Mouse (Mus musculus) liver, embryonic 12.5 days (tissue): ENCODE data around the gene Myh14. TPM values are rescaled to one million over a fixed set of nuclear protein-coding genes. Genes with fewer than 3 reads are reported as not detected.
"Not testable (repeated sequence)": the region's sequence is repeated elsewhere in the genome, so short reads cannot be mapped to it uniquely, and the experiment has no call there.

ENCODE experiments used
- ATAC-seq: fragments of 200-750 bp; cut with Nextera tagmentation; 2 replicates; pipeline ENCODE4 v1.8.0; 2017; ENCODE audit warnings: moderate number of reproducible peaks, mild to moderate bottlenecking, moderate library complexity
- H3K27ac ChIP-seq: fragments of 300-500 bp; sonication (generic); 2 replicates; pipeline ENCODE4 v1.5.1; 2016; ENCODE audit warnings: mild to moderate bottlenecking
- H3K27me3 ChIP-seq: fragments of 300-500 bp; sonication (generic); replicated peaks from 2 replicates; pipeline ENCODE4 v1.6.1; 2016; ENCODE audit warnings: mild to moderate bottlenecking, moderate library complexity
- H3K36me3 ChIP-seq: fragments of 300-500 bp; sonication (generic); 2 replicates; pipeline ENCODE4 v1.6.1; 2016; ENCODE audit warnings: mild to moderate bottlenecking, moderate library complexity
- H3K4me1 ChIP-seq: fragments of 300-500 bp; sonication (generic); 2 replicates; pipeline ENCODE4 v1.6.1; 2016
- H3K4me2 ChIP-seq: fragments of 300-500 bp; sonication (generic); 2 replicates; pipeline ENCODE4 v1.6.1; 2016; ENCODE audit warnings: mild to moderate bottlenecking, moderate library complexity
- H3K4me3 ChIP-seq: fragments of 300-500 bp; sonication (generic); 2 replicates; pipeline ENCODE4 v1.5.1; 2016; ENCODE audit warnings: mild to moderate bottlenecking, moderate library complexity
- H3K9ac ChIP-seq: fragments of 300-500 bp; sonication (generic); 2 replicates; pipeline ENCODE4 v1.6.1; 2016; ENCODE audit warnings: mild to moderate bottlenecking, moderate library complexity
- H3K9me3 ChIP-seq: fragments of 300-500 bp; sonication (generic); replicated peaks from 2 replicates; pipeline ENCODE4 v1.6.1; 2016; ENCODE audit warnings: mild to moderate bottlenecking, moderate library complexity
- WGBS: fragments of 180-500 bp; shearing (Covaris S2); methylation state at CpG from one replicate; pipeline ENCODE4 v1.1.7; 2016; ENCODE audit not compliant: insufficient replicate concordance; 5-methylcytosine and 5-hydroxymethylcytosine counted together
- polyA plus RNA-seq: library from polyadenylated mRNA; unstranded; fragments of >200 nt; fragmentation: Nextera tagmentation; extraction: Ambion mirVana; gene quantifications from 2 replicates; pipeline ENCODE4 v1.2.1, GENCODE M21; 2016

Gene Myh14
- 0.13 and 0.35 TPM in 2 replicates for polyA plus RNA-seq

DNA sequence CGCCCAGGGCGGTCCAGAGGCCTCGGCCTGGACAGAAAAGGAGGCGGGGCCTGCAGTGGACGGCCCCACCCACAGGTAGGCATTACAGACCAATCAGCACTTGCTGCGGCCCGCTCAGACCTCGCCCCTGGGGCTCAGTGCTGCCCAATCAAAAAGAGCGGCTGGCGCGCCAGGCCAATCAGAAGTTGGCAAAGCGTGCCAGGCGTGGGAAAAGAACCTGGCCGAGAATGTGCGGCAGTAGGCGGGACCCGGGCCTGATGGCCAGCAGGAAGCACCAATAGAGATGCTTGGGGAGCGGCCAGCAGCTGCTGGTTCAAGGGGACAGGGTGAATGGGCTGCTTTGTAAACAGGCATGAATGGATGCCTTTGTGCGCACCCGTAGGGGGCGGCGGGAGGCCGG lies at the start of gene Myh14:
Gene Myh14 (minus strand): TSS at position 41 of the 400 bp plus-strand sequence.
- WGBS = 3% methylated on average over 23 of the region's 23 CpGs
- Histone ChIP-seq H3K9me3 (peaks cover 11% of the 10 kb centered on the region), H3K4me1 (peaks cover 9% of the 10 kb centered on the region; the same call in 1 of the 2 replicates), H3K27me3 (peaks cover 47% of the 10 kb centered on the region), H3K27ac (no peak within 1 kb of the TSS), H3K9ac (no peak within 1 kb of the TSS), H3K4me3 (peak within 1 kb of the TSS; percentile 7; the same call in 1 of the 2 replicates), H3K36me3 (no peaks in the 10 kb centered on the region), H3K4me2 (peak within 1 kb of the TSS; percentile 46)
- ATAC-seq = peak; percentile 83

DNA sequence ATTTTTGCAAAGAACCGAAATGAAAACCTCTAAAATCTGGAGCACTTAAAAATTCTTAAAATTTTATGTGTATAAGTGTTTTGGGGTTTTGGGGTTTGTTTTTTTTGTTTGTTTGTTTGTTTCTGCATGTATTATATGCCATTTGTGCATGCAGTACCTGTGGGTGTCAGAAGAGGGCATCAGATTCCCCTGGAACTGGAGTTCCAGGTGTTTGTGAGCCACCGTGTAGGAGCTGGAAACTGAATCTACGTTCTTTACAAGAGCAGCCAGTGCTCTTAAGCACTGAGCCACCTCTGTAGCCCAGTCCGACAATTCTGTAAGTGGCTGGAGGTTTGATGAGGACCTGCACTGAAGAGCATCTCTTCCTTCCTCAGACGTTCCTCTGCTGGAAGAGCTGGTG lies 39.2 kb upstream of the Myh14 start:
- Histone ChIP-seq H3K27me3 (no peaks in the 10 kb centered on the region), H3K4me1 (no peaks in the 10 kb centered on the region), H3K4me3 (no peak overlapping the region), H3K9me3 (0 out of 2 replicates have a peak, but pooled peaks cover 6% of the 10 kb centered on the region), H3K27ac (no peak overlapping the region), H3K9ac (no peak overlapping the region), H3K36me3 (no peaks in the 10 kb centered on the region), H3K4me2 (no peak overlapping the region)
- WGBS = 71% methylated on average over 5 of the region's 5 CpGs
- ATAC-seq = no peak

DNA sequence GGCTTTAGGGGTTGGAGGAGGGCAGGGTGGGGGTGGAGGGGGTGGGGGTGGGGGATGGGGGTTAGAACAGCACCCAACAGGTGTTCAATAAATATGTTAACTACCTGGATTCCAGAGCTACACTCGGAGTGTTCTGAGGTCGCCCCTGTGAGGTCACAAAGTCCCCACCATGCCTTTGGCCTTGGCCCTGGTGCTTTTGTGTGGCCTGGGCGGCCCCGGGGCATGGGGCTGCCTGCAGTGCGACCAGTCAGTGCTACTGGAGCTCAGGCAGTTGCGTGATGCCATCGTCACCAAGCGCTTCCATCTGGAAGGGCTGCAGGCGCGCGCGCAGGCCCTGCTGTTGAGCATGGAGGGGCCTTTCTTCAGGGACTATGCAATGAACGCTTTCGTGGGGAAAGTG lies 37.9 kb upstream of the Myh14 start, which contains the start of gene Izumo2:
Gene Izumo2 (plus strand): TSS at position 169 of the 400 bp plus-strand sequence.
- no peaks in the 10 kb centered on the region for H3K36me3 ChIP-seq
- no peak within 1 kb of the TSS for H3K27ac ChIP-seq
- no peaks in the 10 kb centered on the region; the same call in 1 of the 2 replicates for H3K9me3 ChIP-seq
- H3K9ac ChIP-seq = no peak within 1 kb of the TSS
- no peak within 1 kb of the TSS for H3K4me3 ChIP-seq
- H3K4me2 ChIP-seq = no peak within 1 kb of the TSS
- no peaks in the 10 kb centered on the region for H3K27me3 ChIP-seq
- 62% methylated on average over 14 of the region's 14 CpGs for WGBS
- ATAC-seq = no peak
- no peaks in the 10 kb centered on the region for H3K4me1 ChIP-seq

DNA sequence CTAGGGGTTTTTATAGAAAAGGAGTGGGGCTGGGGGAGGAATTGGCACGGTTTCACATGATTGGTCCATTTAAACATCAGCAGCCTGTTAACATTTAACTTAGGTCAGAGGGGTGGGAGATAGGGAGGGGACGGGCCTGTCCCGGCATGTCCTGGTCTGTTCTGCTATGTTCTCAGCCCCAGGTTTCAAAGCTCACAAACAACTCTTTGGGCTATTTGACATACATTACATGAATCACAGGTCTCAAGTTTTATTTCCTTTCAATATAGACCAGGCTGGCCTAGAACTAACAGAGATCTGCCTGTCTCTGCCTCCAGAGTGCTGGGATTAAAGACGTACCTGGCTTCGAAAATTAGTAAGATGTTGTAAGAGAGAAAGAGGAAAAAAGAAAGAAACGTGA lies 37.5 kb upstream of the Myh14 start:
- not testable (repeated sequence) for H3K4me3 ChIP-seq, H3K9ac ChIP-seq, H3K9me3 ChIP-seq, H3K4me1 ChIP-seq, H3K4me2 ChIP-seq, H3K27ac ChIP-seq, ATAC-seq, H3K36me3 ChIP-seq, H3K27me3 ChIP-seq
- WGBS = 73% methylated on average over 6 of the region's 6 CpGs

DNA sequence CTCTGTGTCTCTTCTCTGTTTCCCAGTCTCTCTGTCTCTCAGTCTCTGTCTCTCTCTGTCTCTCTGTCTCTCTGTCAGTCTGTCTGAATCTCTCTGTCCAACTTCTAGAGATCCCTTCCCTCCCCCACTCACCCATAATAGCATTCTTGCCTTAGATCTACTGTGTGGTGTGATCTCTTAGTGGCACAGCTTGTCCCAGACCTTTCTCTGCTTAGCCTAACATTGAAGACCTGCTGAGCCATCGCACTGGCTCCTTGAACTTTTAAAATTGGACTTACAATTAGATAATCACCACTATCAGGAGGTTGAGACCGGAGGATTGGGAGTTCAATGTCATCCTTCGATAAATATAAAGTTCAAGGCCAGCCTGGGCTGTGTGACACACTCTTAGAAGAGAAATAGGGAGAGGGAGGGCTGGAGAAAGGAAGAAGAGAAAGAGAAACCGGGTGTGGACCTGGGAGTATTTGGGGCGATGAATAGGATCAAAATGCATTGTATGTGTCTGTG lies 36.6 kb upstream of the Myh14 start:
- WGBS = 69% methylated on average over 5 of the region's 5 CpGs
- no peak overlapping the region for H3K27ac ChIP-seq
- H3K36me3 ChIP-seq = no peaks in the 10 kb centered on the region
- H3K4me1 ChIP-seq = no peaks in the 10 kb centered on the region
- H3K9ac ChIP-seq = no peak overlapping the region
- no peaks in the 10 kb centered on the region for H3K27me3 ChIP-seq
- no peak overlapping the region for H3K4me3 ChIP-seq
- no peak overlapping the region for H3K4me2 ChIP-seq
- H3K9me3 ChIP-seq = no peaks in the 10 kb centered on the region; the same call in 1 of the 2 replicates
- ATAC-seq = no peak

DNA sequence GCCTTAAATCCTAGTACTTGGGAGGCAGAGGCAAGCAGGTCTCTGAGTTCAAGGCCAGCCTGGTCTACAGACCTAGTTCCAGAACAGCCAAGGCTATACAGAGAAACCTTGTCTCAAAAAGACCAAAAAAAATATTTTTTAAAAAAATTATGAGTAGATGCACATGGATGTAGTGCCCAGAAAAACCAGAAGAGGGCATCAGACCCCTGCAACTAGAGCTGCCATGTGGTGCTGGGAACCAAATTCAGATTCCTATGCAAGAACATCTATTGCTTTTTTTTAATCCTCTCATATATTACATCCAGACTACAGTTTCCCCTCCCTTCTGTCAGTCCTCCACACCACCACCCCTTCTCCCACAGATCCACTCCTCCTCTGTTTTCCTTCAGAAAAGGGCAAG lies 35.7 kb upstream of the Myh14 start:
- no peaks in the 10 kb centered on the region for H3K36me3 ChIP-seq
- H3K4me3 ChIP-seq = no peak overlapping the region
- H3K27ac ChIP-seq = no peak overlapping the region
- H3K9ac ChIP-seq = no peak overlapping the region
- no peaks in the 10 kb centered on the region for H3K4me1 ChIP-seq
- no peaks in the 10 kb centered on the region for H3K27me3 ChIP-seq
- no peak for ATAC-seq
- H3K9me3 ChIP-seq = no peaks in the 10 kb centered on the region; the same call in 1 of the 2 replicates
- H3K4me2 ChIP-seq = no peak overlapping the region

DNA sequence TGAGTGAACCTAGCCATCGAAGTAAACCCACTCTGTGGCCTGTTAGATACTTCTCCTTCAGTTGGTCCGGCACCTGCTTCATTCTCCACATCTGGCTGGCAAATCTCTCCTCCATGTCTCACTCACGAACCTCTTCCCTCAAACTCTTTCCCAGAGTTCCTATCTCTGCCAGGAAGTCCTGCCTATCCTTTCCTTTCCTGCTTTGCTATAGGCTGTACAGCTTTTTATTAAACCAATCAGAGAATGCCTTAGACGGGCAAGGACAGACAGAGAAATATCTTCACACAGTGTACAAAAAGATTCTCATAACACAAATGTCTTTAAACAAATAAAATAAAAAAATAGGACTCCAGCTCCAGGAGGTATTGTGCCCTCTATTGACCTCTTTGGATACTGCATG lies 34.4 kb upstream of the Myh14 start:
- no peak for ATAC-seq
- Histone ChIP-seq H3K9ac (no peak overlapping the region), H3K27me3 (no peaks in the 10 kb centered on the region; the same call in 1 of the 2 replicates), H3K4me3 (no peak overlapping the region), H3K27ac (no peak overlapping the region), H3K4me1 (no peaks in the 10 kb centered on the region), H3K9me3 (no peaks in the 10 kb centered on the region; the same call in 1 of the 2 replicates), H3K4me2 (no peak overlapping the region), H3K36me3 (no peaks in the 10 kb centered on the region)
- 75% methylated on average over 4 of the region's 4 CpGs for WGBS

DNA sequence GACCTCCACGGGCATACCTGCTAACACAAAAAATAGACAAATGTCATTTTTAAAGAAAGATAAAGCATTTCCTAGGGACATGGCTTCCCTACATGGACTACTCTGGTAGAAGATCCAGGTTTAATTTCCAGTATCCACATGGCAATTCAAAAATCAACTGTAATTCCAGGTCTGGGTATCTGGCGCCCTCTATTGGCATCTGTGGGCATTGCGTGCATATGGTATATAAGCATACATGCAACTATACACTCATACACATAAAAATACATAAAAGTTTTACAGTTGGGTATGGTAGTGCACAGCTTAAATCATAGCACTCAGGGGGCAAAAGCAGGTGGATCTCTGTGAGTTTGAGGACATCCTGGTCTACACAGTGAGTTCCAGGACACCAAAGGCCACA lies 33.7 kb upstream of the Myh14 start:
- no peaks in the 10 kb centered on the region for H3K36me3 ChIP-seq
- no peak overlapping the region for H3K9ac ChIP-seq
- no peak overlapping the region for H3K4me2 ChIP-seq
- no peaks in the 10 kb centered on the region for H3K4me1 ChIP-seq
- WGBS = 50% methylated on average over 3 of the region's 3 CpGs
- no peak overlapping the region for H3K27ac ChIP-seq
- ATAC-seq = no peak
- no peak overlapping the region for H3K4me3 ChIP-seq
- H3K27me3 ChIP-seq = peaks cover 1% of the 10 kb centered on the region; the same call in 1 of the 2 replicates
- no peaks in the 10 kb centered on the region; the same call in 1 of the 2 replicates for H3K9me3 ChIP-seq

DNA sequence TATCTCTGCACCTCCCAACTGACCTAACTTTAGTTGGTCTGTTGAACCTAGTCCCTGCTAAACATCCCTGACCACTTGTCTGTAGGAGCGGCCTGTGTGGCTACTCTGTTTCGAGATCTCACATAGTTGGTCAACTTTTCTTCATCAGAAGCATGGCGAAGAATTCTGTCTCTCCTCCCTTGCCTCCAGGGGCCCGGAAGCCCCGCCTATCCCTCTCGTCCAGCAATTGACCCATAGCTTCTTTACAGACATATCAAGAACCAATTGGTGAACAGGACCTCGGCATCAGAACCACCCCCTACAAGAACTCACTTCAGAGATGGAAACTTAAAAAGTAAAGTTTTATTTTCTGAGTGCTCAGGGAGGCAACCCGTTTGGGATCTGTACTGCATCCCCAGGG lies 32.3 kb upstream of the Myh14 start:
- Histone ChIP-seq H3K9ac (no peak overlapping the region), H3K4me2 (no peak overlapping the region), H3K4me1 (peaks cover under 1% of the 10 kb centered on the region; the same call in 1 of the 2 replicates), H3K4me3 (no peak overlapping the region), H3K27me3 (peaks cover 11% of the 10 kb centered on the region; the same call in 1 of the 2 replicates), H3K9me3 (no peaks in the 10 kb centered on the region; the same call in 1 of the 2 replicates), H3K36me3 (no peaks in the 10 kb centered on the region), H3K27ac (no peak overlapping the region)
- ATAC-seq = no peak
- 53% methylated on average over 8 of the region's 8 CpGs for WGBS

DNA sequence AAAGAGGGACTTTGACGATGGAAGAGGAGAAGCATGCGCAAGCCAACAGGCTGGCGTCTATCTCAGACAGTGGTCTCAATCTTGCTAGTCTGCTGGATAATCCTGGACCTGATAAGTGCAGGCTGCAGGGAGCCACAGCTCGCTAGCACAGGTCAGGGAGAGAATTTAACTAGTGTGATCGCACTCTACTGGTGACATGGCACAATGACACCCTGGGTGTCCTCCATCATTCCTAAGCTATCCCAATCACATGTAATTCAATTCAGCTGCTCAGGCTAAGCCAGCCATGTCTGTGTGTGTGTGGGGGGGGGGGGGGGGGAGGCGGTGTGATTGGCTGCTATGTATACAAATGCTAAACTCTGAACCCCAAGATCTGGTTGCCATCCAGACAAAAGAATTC lies 31.3 kb upstream of the Myh14 start:
- Histone ChIP-seq H3K27ac (no peak overlapping the region), H3K4me2 (no peak overlapping the region), H3K4me1 (peaks cover 11% of the 10 kb centered on the region), H3K27me3 (peaks cover 19% of the 10 kb centered on the region; the same call in 1 of the 2 replicates), H3K36me3 (no peaks in the 10 kb centered on the region), H3K9me3 (no peaks in the 10 kb centered on the region; the same call in 1 of the 2 replicates), H3K4me3 (no peak overlapping the region), H3K9ac (no peak overlapping the region)
- ATAC-seq = no peak
- WGBS = 6% methylated on average over 5 of the region's 6 CpGs

DNA sequence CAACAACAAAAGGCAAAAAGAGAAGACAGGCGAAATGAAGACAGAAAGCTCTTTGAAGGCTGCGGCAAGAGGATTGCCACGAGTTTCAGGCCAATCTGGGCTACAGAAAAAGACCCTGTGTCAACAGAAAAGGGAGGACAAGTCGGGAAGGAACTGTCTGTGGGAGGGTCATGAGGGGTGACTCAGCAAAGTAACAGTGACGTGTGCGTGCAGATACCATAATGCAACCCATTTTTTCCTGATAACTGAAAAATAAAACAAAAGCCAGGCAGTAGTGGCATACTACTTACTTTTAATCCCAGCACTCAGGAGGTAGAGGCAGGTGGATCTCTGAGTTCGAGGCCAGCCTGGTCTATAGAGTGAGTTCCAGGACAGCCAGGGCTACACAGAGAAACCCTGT lies 27.3 kb upstream of the Myh14 start:
- Histone ChIP-seq H3K4me3 (no peak overlapping the region), H3K27ac (no peak overlapping the region), H3K27me3 (peaks cover 39% of the 10 kb centered on the region; the same call in 1 of the 2 replicates), H3K9me3 (no peaks in the 10 kb centered on the region), H3K9ac (no peak overlapping the region), H3K4me2 (peak overlapping the region; percentile 34), H3K4me1 (peaks cover 13% of the 10 kb centered on the region), H3K36me3 (no peaks in the 10 kb centered on the region)
- ATAC-seq = no peak
- WGBS = 28% methylated on average over 7 of the region's 7 CpGs

DNA sequence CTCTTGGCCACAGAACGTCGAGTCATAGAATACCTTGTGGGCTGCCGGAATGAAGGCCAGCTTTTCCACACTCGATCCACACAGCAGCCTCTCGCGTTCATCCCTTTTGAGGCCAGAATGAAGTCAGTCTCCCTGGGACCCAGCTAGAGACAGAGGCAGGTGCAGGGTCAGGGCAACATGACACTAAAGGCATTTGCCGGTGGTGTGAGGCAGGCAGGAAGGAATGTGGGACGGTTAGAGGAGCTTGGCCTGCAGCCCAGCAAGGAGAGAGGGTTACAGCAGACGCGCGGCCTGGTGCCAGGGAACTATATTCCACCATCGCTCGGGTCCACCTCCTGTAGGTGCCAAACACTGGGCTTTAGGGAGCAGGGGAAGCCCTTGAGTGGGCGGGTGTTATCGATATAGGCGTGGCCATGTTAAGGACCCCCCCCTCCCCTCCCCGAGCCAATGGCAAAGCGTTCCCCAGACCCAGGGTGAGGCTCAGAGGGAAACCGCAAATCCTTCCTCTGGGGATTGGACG lies 26.6 kb upstream of the Myh14 start:
- no peak overlapping the region for H3K9ac ChIP-seq
- ATAC-seq = no peak; the same call in 1 of the 2 replicates
- no peak overlapping the region for H3K4me3 ChIP-seq

More for the DNA sequence above, 26.6 kb upstream of the Myh14 start:
- Histone ChIP-seq H3K36me3 (no peaks in the 10 kb centered on the region), H3K27me3 (peaks cover 39% of the 10 kb centered on the region; the same call in 1 of the 2 replicates), H3K27ac (no peak overlapping the region), H3K4me1 (peaks cover 13% of the 10 kb centered on the region), H3K4me2 (peak overlapping the region; percentile 34), H3K9me3 (no peaks in the 10 kb centered on the region)
- 20% methylated on average over 19 of the region's 20 CpGs for WGBS
